Mouse (Mus musculus): ENCODE measurements around the gene Cmc1. TPM values are rescaled to one million over a fixed set of nuclear protein-coding genes. Genes with fewer than 3 reads are reported as not detected.
"Not testable (repeated sequence)": the region's sequence is repeated elsewhere in the genome, so short reads cannot be mapped to it uniquely, and the experiment has no call there.

Gene Cmc1
- polyA plus RNA-seq, 1 experiment: 0.89 TPM

DNA sequence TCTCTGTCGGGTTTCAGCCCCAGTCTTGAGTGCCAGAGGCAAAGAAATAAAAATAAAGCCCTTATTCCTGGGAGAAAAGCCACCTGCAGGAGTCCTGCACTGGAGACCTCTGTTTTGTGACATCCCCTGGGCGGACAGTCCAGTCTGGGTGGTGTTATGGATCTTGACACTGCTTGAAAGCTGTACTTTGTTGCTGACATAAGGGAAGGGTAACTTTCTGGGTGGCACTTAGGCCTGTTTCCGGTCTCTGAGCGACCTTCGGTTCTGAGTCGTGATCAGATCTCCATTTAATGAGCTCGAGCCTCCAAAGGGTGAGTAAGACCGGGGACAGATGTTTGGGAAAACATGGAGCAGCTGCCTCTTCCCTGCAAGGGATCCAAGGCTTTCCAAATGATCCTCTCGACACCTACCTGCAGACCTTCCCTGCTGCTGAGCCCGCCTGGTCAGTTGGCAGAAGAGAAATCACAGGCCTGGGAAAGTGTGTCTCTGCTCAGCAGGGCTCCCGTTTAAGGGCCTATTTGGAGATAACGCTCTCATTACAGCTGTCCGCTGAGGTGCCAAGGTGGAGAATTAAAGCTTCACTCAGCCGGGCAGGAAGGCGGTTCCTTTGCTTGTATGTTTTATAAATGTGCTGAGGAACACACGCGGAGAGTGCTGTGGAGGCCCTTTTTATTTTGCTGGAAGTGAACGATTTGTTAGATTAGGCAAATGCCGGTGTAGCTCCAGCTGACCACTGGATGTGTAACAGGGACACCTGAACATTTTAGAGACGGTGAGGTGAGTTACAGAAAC, 648 bp upstream of the Cmc1 start:
- H3K27ac ChIP-seq (ENCODE audit: insufficient read depth, low read length): no peak overlapping the region
- DNase-seq (ENCODE audit: low read depth in 1 of 2, low spot score in 2 of 2): no peak
- H3K4me3 ChIP-seq (ENCODE audit: extremely low read depth, insufficient read depth, insufficient read length): peak overlapping the region; percentile 78; the same call in 1 of the 2 replicates
- no peaks in the 10 kb centered on the region for H3K36me3 ChIP-seq (ENCODE audit: control insufficient read depth, insufficient read depth, low read length)
- no peaks in the 10 kb centered on the region for H3K27me3 ChIP-seq (ENCODE audit: control insufficient read depth, insufficient read depth, low read length)
- H3K4me1 ChIP-seq (ENCODE audit: control insufficient read depth, insufficient read depth, insufficient read length): 0 out of 2 replicates have a peak, but pooled peaks cover 3% of the 10 kb centered on the region
- whole genome bisulfite sequencing: 83% methylated on average over 20 of the region's 20 CpGs
- TF ChIP-seq CTCF (IDR thresholded peaks at IDR 0.05; ENCODE audit: extremely low read depth, insufficient read depth, insufficient read length, insufficient replicate concordance): no peak
- no peak for TF ChIP-seq POLR2A (IDR thresholded peaks at IDR 0.05; ENCODE audit: low read depth, low read length)

DNA sequence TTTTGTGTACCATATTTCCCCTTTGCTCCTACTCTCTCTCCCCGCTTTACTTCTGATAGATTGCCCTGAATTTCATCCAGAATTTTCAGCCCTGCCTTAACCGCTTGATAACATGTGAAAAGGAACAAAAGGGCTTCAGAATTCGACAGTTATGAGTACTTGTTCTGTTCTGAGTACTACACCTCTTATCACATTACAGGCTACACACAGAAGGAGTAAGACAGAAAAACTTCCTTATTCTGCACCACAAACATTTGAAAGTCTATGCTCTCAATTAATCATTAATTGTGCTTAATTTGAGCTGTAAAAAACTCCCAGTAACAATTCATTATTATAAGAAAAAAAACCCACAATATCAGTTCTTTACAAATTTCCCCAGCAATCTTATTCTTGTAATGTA, 9.6 kb downstream of the Cmc1 start:
- DNase-seq (ENCODE audit: low read depth in 1 of 2, low spot score in 2 of 2); H3K4me1 ChIP-seq (ENCODE audit: control insufficient read depth, insufficient read depth, insufficient read length); H3K4me3 ChIP-seq (ENCODE audit: extremely low read depth, insufficient read depth, insufficient read length); H3K27me3 ChIP-seq (ENCODE audit: control insufficient read depth, insufficient read depth, low read length); H3K27ac ChIP-seq (ENCODE audit: insufficient read depth, low read length); H3K36me3 ChIP-seq (ENCODE audit: control insufficient read depth, insufficient read depth, low read length): not testable (repeated sequence)
- WGBS: 80% methylated on average over 3 of the region's 3 CpGs

DNA sequence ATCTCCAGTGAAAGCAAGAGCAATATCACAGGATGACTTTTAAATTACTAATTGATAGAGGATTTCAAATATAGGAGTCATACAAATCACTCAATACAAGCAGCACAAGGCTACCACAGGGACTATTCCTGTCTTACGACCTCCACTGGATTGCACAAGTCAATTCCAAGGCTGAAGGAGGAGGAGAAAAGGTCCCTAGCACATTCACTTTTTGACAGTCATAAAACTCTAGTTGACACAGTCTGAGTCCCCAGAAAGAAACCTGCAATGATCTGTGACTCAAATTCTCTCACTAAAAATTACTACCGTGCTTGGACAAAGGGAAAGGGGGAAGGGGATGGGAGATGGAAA, 39.6 kb downstream of the Cmc1 start:
- TF ChIP-seq POLR2A (IDR thresholded peaks at IDR 0.05; ENCODE audit: low read depth, low read length) (no peak), CTCF (IDR thresholded peaks at IDR 0.05; ENCODE audit: extremely low read depth, insufficient read depth, insufficient read length, insufficient replicate concordance) (no peak)
- DNase-seq (ENCODE audit: low read depth in 1 of 2, low spot score in 2 of 2): no peak
- H3K27me3 ChIP-seq (ENCODE audit: control insufficient read depth, insufficient read depth, low read length): no peaks in the 10 kb centered on the region
- no peak overlapping the region for H3K27ac ChIP-seq (ENCODE audit: insufficient read depth, low read length)
- 79% methylated on average over 2 of the region's 2 CpGs for WGBS
- 0 out of 2 replicates have a peak, but pooled peaks cover 3% of the 10 kb centered on the region for H3K4me1 ChIP-seq (ENCODE audit: control insufficient read depth, insufficient read depth, insufficient read length)
- no peaks in the 10 kb centered on the region for H3K36me3 ChIP-seq (ENCODE audit: control insufficient read depth, insufficient read depth, low read length)
- H3K4me3 ChIP-seq (ENCODE audit: extremely low read depth, insufficient read depth, insufficient read length): no peak overlapping the region

DNA sequence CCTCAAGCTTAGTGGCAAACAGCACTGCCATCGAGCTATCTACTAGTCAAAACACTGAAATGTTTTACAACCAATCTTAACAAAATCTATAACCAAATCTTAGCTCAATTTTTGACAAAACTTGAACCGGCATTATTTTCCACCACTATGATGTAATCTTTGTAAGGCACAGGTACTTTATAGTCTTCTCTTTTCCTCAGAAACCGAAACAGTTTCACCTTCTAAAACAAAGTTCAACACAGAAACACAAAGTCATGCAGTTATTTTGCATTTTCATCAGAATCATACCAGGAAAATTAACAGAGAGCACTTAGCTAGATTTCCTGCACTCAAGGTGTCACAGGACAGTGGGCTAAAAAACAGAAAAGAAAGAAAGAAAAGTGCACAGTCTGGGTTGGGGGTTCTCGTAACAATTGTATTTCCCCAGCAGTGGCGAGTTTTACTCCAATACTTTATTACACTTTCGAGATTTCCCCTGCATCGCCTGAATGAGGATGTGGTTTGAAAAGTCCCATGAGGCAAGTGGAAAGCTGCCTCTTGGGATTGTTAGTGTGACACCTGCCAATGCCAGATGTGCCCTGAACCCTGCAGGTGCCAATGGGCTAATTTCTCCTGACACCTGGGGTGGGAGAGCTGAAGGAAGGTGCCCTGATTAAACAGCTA, 40.1 kb downstream of the Cmc1 start:
- H3K4me1 ChIP-seq (ENCODE audit: control insufficient read depth, insufficient read depth, insufficient read length): 0 out of 2 replicates have a peak, but pooled peaks cover 3% of the 10 kb centered on the region
- no peak overlapping the region for H3K27ac ChIP-seq (ENCODE audit: insufficient read depth, low read length)
- H3K36me3 ChIP-seq (ENCODE audit: control insufficient read depth, insufficient read depth, low read length): no peaks in the 10 kb centered on the region
- no peaks in the 10 kb centered on the region for H3K27me3 ChIP-seq (ENCODE audit: control insufficient read depth, insufficient read depth, low read length)
- no peak overlapping the region for H3K4me3 ChIP-seq (ENCODE audit: extremely low read depth, insufficient read depth, insufficient read length)
- no peak for TF ChIP-seq CTCF (IDR thresholded peaks at IDR 0.05; ENCODE audit: extremely low read depth, insufficient read depth, insufficient read length, insufficient replicate concordance)
- 27% methylated on average over 7 of the region's 7 CpGs for WGBS
- DNase-seq (ENCODE audit: low read depth in 1 of 2, low spot score in 2 of 2): no peak

DNA sequence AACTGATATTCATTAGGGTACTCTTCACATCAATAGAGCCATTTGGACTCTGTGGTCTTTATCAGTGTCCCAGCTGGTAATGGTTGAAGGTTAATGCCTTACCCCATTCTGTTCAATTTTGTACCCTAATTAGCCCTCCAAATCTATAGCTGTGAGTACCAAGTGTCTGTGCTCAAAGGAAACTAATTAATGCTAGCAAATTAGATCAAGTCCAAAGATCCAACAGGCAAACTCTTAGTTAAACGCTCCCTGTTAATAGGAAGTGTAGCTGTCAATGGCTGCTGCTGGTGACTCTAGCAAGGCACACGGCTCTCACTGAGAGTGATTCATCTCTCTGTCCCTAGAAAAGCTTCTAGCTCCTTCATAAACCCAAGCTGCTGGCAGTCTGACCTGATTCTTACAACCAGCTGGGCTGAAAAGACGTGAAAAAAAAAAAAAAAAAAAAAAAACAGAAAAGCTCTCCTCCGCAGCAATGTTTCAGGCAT, 41.4 kb downstream of the Cmc1 start:
- no peak for DNase-seq (ENCODE audit: low read depth in 1 of 2, low spot score in 2 of 2)
- WGBS: 84% methylated on average over 4 of the region's 4 CpGs
- H3K27me3 ChIP-seq (ENCODE audit: control insufficient read depth, insufficient read depth, low read length): no peaks in the 10 kb centered on the region
- TF ChIP-seq POLR2A (IDR thresholded peaks at IDR 0.05; ENCODE audit: low read depth, low read length) (no peak), CTCF (IDR thresholded peaks at IDR 0.05; ENCODE audit: extremely low read depth, insufficient read depth, insufficient read length, insufficient replicate concordance) (no peak)
- no peak overlapping the region for H3K4me3 ChIP-seq (ENCODE audit: extremely low read depth, insufficient read depth, insufficient read length)
- no peaks in the 10 kb centered on the region for H3K36me3 ChIP-seq (ENCODE audit: control insufficient read depth, insufficient read depth, low read length)
- H3K27ac ChIP-seq (ENCODE audit: insufficient read depth, low read length): no peak overlapping the region
- 0 out of 2 replicates have a peak, but pooled peaks cover 3% of the 10 kb centered on the region for H3K4me1 ChIP-seq (ENCODE audit: control insufficient read depth, insufficient read depth, insufficient read length)

DNA sequence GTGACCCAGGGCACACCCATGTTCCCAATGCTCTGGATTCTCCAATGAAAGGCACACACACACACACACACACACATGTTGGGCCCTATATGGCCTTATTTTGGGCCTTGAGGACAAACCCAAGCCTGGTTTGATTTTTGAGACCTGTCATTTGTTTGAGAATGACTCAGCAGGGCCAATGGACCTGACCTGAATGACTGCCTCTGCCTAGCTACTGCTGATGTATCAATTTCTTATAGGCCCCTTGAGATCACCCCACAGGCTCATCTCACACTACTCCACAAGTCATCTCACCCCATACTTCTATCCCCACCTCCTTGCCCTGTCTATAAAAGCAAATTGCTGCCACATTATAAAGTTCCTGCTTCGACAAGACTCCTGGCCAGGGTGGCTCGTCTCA, 48.2 kb downstream of the Cmc1 start:
- Histone ChIP-seq H3K27me3 (ENCODE audit: control insufficient read depth, insufficient read depth, low read length) (no peaks in the 10 kb centered on the region), H3K4me1 (ENCODE audit: control insufficient read depth, insufficient read depth, insufficient read length) (no peaks in the 10 kb centered on the region), H3K4me3 (ENCODE audit: extremely low read depth, insufficient read depth, insufficient read length) (no peak overlapping the region), H3K36me3 (ENCODE audit: control insufficient read depth, insufficient read depth, low read length) (no peaks in the 10 kb centered on the region), H3K27ac (ENCODE audit: insufficient read depth, low read length) (no peak overlapping the region)
- no peak for TF ChIP-seq CTCF (IDR thresholded peaks at IDR 0.05; ENCODE audit: extremely low read depth, insufficient read depth, insufficient read length, insufficient replicate concordance)
- no peak for TF ChIP-seq POLR2A (IDR thresholded peaks at IDR 0.05; ENCODE audit: low read depth, low read length)
- DNase-seq (ENCODE audit: low read depth in 1 of 2, low spot score in 2 of 2): no peak
- WGBS: 95% methylated on average over 2 of the region's 2 CpGs

DNA sequence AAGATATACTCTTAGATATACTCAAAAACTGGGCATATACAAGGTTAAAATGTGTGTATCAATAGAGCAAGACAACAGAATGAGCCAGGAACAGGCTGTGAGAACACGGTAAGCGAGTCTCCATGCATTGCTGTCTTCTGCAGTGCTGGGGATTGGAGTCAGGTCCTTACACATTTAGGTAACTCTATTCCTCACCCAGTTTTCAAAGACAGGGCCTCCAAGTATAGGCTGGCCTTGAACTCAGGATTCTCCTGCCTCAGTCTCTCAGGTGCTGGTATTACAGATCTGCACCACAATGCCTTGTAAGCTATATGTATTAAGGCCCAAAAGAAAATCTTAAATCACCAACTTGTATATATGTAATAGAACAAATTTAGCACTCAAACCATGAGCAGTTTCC, 49.5 kb downstream of the Cmc1 start:
- Histone ChIP-seq H3K4me3 (ENCODE audit: extremely low read depth, insufficient read depth, insufficient read length) (no peak overlapping the region), H3K4me1 (ENCODE audit: control insufficient read depth, insufficient read depth, insufficient read length) (no peaks in the 10 kb centered on the region), H3K27ac (ENCODE audit: insufficient read depth, low read length) (no peak overlapping the region), H3K27me3 (ENCODE audit: control insufficient read depth, insufficient read depth, low read length) (no peaks in the 10 kb centered on the region), H3K36me3 (ENCODE audit: control insufficient read depth, insufficient read depth, low read length) (no peaks in the 10 kb centered on the region)
- no peak for DNase-seq (ENCODE audit: low read depth in 1 of 2, low spot score in 2 of 2)
- WGBS: 92% methylated on average over 2 of the region's 2 CpGs
- no peak for TF ChIP-seq CTCF (IDR thresholded peaks at IDR 0.05; ENCODE audit: extremely low read depth, insufficient read depth, insufficient read length, insufficient replicate concordance)

All from spleen, adult 2 months (tissue).